Mouse (Mus musculus) lung, adult 2 months (tissue): ENCODE measurements around the gene Ddx23. TPM values are rescaled to one million over a fixed set of nuclear protein-coding genes. Genes with fewer than 3 reads are reported as not detected.
A peak's percentile ranks its signal among the peaks of the same experiment; 100 is the strongest.

ENCODE experiments used
- DNase-seq: peaks from one replicate; pipeline ENCODE4 v3.0.0; 2022
- H3K4me1 ChIP-seq: fragments of 200-500 bp; 2 replicates; pipeline ENCODE4 v1.6.1; 2011; ENCODE audit warnings: low read length; ENCODE audit not compliant: control insufficient read depth, insufficient read depth
- H3K4me3 ChIP-seq: fragments of 200-500 bp; replicated peaks from 2 replicates; pipeline ENCODE3; 2011; ENCODE audit warnings: low read depth, mild to moderate bottlenecking, control low read depth, low read length; ENCODE audit errors: extremely low read depth
- CTCF ChIP-seq: fragments of 200-500 bp; IDR thresholded peaks from 2 replicates; pipeline ENCODE4 v1.5.1; 2011; ENCODE audit warnings: mild to moderate bottlenecking, low read length, control low read depth; ENCODE audit not compliant: insufficient read depth
- POLR2A ChIP-seq: fragments of 200-500 bp; IDR thresholded peaks from 2 replicates; pipeline ENCODE4 v1.6.1; 2011; ENCODE audit warnings: low read depth, mild to moderate bottlenecking, control low read depth, low read length, borderline replicate concordance; ENCODE audit errors: extremely low read depth
- WGBS: fragments of 180-500 bp; shearing (Covaris S2); methylation state at CpG from one replicate; pipeline ENCODE4 v1.1.7; 2018; 5-methylcytosine and 5-hydroxymethylcytosine counted together
- polyA plus RNA-seq: library from polyadenylated mRNA; depleted of rRNA; stranded (reverse); fragments of >200 nt; gene quantifications from 2 replicates; pipeline ENCODE4 v1.2.3, GENCODE M21; 2012

The Ddx23 gene
- polyA plus RNA-seq, 1 experiment, result 38.9 TPM

DNA sequence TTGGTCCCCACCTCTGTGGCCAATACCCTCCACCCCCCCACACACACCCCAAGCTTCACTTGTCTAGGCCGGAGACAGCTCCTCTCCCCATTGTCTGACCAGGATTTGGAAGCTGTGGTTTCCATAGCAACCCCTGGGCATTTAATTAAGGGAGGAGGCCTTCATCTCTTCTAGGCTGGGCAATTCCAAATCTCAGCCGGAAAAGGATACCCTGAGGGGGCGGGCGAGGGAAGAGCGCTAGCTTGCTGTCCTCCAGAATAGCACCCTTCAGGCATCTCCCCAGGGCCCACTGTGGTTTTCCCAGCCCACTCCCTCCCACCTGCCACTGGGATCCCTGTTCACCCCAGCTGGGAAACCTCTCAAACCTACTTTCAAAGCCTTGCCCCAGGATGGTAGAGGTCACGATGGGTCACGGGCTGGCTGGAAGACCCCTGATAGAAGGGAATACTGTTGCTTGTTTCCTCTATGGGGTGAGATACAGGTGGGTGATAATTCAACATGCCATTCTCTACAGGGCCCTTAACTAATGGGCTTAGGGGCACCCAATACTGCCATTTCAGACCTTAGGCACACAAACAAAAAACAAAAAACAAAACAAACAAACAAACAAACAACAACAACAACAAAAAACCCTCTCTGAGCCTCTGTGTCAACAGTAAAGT lies 28.9 kb upstream of the Ddx23 start:
- DNase-seq, result no peak
- Histone ChIP-seq H3K4me1 (peaks cover 4% of the 10 kb centered on the region; the same call in 1 of the 2 replicates), H3K4me3 (no peak overlapping the region)
- 66% methylated on average over 7 of the region's 7 CpGs for WGBS
- TF ChIP-seq CTCF (no peak), POLR2A (no peak)

DNA sequence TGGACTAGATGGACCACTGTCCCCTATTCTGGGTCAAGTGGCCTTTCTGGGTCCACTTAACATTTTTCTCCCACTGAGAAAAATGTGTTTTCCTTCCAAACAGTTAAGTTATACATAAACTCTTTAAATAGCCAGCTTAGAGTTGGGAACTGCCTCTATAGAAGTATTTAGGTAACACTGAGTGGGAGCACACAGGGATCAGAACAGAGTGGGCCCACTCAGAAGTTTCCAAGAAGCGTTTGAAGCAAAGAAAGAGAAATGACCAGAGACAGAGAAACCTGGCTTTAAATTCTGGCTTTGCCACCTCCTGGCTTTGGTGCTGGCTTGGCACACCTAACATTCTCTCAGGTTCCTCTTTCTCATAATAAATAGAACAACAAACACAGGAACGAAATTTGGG lies 27.0 kb upstream of the Ddx23 start:
- Histone ChIP-seq H3K4me1 (peaks cover 4% of the 10 kb centered on the region; the same call in 1 of the 2 replicates), H3K4me3 (no peak overlapping the region)
- no peak for TF ChIP-seq CTCF
- TF ChIP-seq POLR2A, result no peak
- no peak for DNase-seq
- 81% methylated on average over 2 of the region's 2 CpGs for WGBS

DNA sequence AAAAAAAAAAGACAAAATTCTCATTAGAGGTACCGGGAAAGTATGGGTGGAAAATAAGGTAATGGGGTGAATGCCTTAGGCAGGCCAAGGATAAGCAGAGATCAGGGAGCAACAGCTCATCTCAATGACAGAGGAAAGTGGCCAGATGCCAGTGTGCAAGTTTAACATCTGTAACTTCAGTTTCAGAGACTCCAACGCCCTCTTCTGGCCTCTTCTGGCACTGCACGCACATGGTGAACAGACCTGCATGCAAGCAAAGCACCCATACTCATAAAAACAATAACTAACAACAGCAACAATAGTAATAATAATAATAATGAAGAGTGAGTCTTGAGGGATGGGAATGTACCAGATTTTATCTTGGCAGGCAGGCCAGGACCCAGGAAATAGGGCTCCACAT lies 23.2 kb upstream of the Ddx23 start:
- Histone ChIP-seq H3K4me1 (no peaks in the 10 kb centered on the region), H3K4me3 (no peak overlapping the region)
- TF ChIP-seq CTCF, result no peak
- TF ChIP-seq POLR2A, result no peak
- WGBS, result 65% methylated on average over 3 of the region's 3 CpGs
- no peak for DNase-seq

DNA sequence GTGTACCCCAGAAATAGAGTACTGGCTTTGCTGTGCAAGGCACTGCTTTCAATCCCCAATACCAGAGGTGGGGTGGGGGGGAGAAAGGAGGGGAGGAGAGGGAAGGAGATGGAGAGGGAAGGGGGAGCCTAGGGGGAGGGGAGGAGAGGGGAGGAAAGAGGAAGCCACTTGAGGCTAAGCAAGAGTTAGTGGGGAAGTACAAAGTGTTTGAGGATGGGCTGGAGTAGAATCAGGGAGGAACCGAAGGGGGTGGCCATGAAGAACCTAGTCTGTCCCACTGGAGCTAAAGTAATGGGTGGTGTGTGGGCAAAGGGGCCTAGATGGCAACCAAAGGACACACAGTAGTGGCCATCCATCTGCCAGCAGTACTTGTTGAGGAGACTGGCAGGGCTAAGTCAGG lies 21.1 kb upstream of the Ddx23 start:
- TF ChIP-seq CTCF, result no peak
- no peak for TF ChIP-seq POLR2A
- no peak overlapping the region for H3K4me3 ChIP-seq
- no peak for DNase-seq
- 50% methylated on average over 1 of the region's 1 CpGs for WGBS
- no peaks in the 10 kb centered on the region for H3K4me1 ChIP-seq

DNA sequence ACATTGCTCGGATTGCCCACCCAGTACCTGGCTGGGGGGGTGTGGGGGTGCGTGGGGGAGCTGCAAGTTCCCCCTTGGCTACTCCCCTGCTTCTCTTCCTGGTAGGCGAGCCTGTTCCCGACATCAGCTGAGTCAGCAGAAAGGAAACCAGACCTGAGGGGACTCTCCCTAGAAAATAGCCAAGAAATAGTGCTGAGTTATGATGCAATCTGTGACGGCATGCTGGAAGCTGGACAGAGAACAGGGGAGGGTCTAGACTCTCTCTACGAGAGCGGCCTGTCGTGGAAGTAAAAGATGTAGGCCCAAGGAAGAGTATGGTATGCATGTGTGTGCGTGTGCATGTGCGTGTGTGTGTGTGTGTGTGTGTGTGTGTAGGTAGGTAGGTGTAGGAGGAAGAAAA lies 20.5 kb upstream of the Ddx23 start:
- WGBS, result 54% methylated on average over 10 of the region's 10 CpGs

DNA sequence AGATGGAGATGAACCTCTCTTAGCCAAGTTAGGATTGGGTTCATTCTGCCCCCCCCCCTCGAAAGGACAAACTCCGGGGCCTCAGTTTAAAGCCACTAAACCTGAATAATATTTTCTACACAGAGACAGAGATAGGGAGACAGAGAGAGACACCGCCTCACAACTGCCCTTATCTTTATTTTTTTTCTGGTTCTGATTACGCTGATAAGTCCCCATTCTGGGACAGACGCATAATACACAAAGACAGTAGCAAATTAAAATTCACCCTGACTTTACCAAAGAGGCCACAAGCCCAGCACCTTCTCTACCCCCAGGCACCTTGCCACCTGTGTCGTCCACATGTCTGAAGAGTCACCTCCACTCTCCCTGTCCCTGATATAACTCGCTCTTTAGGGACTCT lies 18.9 kb upstream of the Ddx23 start:
- H3K4me1 ChIP-seq, result no peaks in the 10 kb centered on the region
- H3K4me3 ChIP-seq, result no peak overlapping the region
- WGBS, result 76% methylated on average over 7 of the region's 7 CpGs
- DNase-seq, result no peak
- no peak for TF ChIP-seq POLR2A

More for the DNA sequence above, 20.5 kb upstream of the Ddx23 start:
- TF ChIP-seq POLR2A, result no peak
- no peak for TF ChIP-seq CTCF
- Histone ChIP-seq H3K4me1 (no peaks in the 10 kb centered on the region), H3K4me3 (no peak overlapping the region)
- no peak for DNase-seq

DNA sequence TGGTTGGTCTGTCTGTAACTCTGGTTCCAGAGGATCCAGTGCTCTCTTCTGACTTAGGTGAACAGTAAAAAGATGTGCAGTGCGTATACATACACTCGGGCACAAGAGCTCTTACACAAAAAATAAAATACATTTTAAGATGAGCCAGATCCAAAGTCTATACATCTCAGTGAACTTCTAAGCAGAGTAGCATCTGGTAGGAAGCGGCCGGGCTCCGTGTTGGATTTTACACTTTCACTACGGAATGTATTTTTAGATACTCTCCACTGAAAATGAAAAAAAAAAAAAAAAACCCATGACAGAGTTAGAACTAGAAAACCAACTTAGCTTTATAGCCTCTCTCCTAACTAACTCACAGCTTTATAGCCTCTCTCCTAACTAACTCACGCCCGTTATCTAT lies 18.0 kb upstream of the Ddx23 start:
- TF ChIP-seq POLR2A (no peak), CTCF (no peak)
- DNase-seq, result no peak
- no peaks in the 10 kb centered on the region for H3K4me1 ChIP-seq
- no peak overlapping the region for H3K4me3 ChIP-seq
- 79% methylated on average over 8 of the region's 8 CpGs for WGBS

DNA sequence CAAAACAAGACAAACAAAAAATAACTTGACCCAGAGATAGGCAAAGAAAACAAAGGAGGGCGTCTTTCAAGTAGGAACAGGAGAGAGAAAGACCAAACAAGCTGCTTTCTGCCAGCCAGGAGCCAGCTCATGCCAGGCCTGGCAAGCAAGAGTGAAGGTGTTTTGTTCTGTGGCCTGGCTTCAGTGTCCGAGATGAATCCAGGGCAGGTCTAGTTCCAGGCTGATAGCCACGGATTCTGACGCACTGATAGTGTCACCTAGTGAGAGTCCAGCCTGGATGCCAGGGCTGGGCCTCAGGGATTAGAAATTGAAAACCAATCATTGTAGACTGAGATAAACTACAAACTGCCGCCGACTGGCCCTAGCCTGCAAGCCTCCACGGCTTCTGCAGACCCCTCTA lies 15.3 kb upstream of the Ddx23 start:
- H3K4me3 ChIP-seq, result no peak overlapping the region
- no peak for TF ChIP-seq POLR2A
- TF ChIP-seq CTCF, result no peak
- WGBS, result 68% methylated on average over 7 of the region's 7 CpGs
- no peaks in the 10 kb centered on the region for H3K4me1 ChIP-seq
- DNase-seq, result no peak

DNA sequence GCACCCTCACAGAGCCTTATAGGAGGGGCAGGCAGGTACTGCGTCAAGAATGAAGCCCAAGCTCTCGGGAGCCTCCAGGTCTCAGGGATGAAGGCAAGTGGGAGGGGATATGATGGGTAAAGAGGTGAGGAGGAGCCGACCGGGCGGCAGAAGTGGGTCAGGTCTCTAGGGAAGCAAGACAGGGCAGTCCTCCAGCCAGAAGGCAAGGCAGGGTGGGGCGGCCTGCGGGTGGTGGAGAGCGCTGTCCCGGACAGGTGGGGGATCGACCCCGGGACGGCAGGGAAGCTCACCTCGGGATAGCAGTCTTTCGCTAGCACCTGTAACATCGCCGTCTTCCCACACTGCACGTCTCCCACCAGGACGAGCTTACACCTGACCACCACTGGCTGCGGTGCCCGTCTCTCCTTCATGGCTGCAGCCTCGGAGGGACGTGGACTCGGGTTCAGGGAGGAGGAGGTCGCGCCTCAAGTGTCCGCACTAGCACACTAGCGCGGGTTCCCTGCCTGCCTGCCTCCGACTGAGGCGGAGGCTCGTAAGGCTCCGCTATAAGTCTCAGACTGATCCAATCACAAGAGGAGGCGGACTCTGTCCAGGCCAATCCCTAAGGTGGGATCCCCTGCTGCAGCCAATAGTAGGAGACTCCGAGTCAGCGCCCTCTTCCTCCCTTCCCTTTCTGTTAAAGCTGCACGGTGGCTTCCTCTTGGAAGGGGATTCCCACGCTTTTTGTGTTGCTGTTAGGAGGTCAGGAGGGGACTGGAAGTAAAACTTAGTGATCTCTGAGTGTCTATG lies 14.4 kb upstream of the Ddx23 start, which contains the start of gene Rnd1:
TSS of gene Rnd1 (minus strand) at position 522 of the 789 bp plus-strand sequence.
- no peak for TF ChIP-seq CTCF
- peak; percentile 99 for TF ChIP-seq POLR2A
- Histone ChIP-seq H3K4me3 (peak within 1 kb of the TSS; percentile 66), H3K4me1 (no peaks in the 10 kb centered on the region)
- DNase-seq, result peak; percentile 80
- 1% methylated on average over 37 of the region's 37 CpGs for whole genome bisulfite sequencing

DNA sequence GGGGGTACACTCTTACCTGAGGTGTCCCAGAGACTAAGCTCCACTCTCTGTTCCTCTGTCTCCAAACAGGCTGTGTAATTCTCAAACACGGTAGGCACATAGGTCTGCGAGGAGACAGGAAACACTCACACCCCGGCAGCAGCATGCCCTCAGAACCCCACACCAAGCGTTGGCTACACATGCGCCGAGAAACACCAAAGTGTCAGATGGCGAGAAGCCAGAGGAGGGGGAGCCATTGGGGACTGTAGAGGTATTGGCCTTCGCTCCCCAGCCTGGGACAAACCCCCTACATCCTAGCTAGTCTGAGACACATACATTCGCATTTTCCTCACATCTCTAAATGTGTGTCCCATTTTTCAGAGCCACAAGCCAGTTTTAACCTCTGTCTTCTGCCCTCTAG lies 13.8 kb upstream of the Ddx23 start:
- TF ChIP-seq CTCF (no peak), POLR2A (no peak)
- peak; percentile 23 for DNase-seq
- Histone ChIP-seq H3K4me1 (no peaks in the 10 kb centered on the region), H3K4me3 (no peak overlapping the region)
- WGBS, result 3% methylated on average over 9 of the region's 9 CpGs
